Mouse (Mus musculus) urinary bladder, adult 2 months (tissue): ENCODE measurements around the gene Mrps35. TPM values are rescaled to one million over a fixed set of nuclear protein-coding genes. Genes with fewer than 3 reads are reported as not detected.

Experiments
- DNase-seq: peaks from one replicate; pipeline ENCODE4 v3.0.0; 2022; ENCODE audit warnings: low spot score
- polyA plus RNA-seq: library from polyadenylated mRNA; depleted of rRNA; stranded (reverse); fragments of >200 nt; gene quantifications from 2 replicates; pipeline ENCODE4 v1.2.3, GENCODE M21; 2012; rRNA removed

Gene Mrps35
- polyA plus RNA-seq, result 51.2 and 58.6 TPM in 2 replicates

DNA sequence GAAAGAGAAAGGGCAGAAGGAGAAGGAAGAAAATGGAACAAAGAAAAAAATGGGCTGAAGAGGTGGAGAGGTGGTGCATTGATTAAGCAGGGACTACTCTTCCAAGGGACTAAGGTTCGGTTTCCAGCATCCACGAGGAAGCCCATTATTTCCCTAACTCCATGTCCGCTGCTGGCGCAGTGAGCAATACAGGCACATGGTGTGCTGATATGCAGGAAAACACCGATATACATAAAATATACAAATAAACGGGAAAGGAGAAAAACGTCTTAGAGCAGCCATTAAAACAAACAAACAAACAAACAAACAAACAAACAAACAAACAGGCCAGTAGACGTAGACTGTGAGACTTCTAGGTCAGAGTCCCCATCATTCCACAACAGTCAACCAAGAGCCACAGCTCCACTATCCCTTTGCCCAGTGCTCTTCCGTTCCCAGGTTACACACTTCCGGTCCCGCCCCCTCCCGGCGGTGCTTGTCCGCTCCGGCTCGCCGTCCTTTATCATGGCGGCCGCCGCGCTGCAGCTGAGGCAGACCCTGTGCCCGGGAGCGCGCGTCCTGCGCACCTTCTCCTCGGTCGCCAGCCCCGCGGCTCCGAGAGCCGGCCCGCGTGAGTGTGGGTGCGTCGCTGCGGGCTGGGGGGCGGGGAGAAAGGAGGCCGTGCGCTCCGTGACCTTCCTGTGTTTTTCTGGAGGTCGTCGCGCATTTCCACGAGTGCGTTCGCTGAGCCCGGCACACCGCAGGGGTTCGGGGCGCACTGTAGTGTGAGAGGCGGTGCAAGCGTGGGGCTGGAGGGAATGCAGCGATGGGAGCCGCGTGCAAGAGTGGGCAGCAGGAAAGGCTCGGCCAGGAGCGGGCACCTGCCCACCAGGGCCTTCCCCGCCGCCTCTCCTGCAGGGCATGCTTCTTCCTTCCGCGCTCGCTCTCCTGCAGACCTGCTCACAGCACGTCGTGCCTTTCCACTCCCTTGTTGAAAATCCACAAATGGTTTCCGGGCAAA lies at the start of gene Mrps35:
TSS of gene Mrps35 (plus strand) at position 474 of the 1,000 bp plus-strand sequence.
- DNase-seq, result peak; percentile 81

DNA sequence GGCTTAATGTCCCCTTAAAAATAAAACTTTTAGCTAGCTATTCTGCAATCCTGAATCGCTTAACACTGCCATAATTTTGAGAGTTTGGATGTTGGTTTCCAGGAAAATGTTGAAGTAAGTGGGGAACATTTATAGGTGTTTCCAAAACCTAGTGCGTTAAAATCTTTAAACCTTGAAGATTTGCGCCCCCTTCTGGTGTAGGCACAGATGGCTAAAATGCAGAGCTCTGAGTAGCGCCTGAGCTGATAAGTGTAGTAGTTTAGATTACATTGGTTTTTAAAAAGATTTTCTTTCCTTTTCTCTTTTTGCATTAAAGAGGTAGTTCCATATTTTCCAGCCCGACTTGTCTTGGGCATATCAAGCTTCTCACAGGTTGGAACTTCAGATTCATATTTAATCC lies 48.3 kb upstream of the Mrps35 start:
- no peak for DNase-seq

DNA sequence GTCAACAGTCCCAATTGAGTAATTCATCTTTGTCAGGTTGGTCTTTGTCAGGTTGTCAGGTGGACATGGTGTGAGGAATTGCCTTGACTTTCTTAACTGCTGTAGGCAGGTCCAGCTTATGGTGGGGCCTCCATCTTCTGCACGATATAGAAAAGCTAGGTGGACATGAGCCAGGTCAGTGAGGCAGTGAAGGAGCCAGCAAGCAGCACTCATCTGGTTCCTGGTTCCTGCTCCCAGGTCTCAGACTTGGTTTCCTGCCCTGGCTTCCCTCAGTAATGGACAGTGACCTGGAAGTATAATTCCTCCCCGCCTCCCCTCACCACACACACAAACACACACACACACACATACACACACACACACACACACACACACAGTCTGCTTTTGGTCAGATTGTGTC lies 47.2 kb upstream of the Mrps35 start:
- no peak for DNase-seq

DNA sequence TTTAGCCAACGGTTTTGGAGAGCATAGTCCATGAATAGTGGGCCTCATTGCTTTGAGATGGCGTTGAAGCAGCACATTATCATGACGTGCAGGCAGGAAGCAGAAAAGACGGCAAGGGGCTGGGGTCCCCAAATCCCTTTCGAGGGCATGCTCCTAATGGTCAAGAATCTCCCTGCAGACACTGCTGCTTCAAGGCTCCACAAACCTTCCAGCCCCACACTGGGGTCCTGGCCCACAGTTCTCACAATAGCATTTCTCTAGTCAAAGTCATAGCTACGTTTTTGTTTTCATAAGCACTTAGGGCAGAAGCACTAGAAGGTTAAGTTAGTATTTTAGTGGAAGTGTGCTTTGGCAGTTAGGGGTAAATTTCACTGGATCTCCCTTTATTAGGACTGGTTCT lies 46.7 kb upstream of the Mrps35 start:
- DNase-seq, result no peak

DNA sequence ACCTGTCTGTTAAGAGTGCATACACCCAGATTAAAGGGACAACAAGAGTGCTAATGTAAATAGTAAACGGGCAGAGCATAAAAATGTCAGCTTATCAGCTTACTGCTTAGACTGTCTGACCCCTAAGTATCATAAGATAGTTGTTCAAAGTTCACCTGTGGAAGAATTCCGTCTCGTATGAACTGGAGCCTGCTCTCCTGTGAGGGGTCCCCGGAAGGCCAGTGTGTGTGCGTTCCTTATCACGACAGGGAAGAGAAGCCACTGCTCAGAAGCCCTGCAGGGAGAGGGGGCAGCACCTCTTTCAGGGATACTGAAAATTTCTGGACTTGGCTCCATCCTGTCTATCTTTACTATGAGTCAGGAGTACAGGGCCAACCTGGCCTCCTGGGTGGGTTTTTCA lies 45.6 kb upstream of the Mrps35 start:
- no peak for DNase-seq

DNA sequence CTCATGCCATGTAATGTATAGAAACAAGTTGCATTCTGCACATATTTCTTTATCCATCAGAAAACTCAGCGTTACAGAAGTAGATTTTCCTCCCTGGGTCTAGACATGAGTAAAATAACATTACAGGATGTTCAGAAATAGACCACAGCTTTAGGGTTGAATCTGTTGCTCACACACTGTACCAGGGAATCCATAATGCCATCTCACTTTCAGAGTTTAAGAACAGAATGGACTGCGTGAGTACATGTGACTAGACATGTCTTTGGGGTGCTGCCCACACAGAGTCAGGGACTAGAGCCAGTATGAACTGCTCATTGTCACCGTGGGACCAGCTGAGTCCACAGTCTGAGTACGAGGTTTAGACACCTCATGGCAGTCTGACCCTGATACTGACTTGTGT lies 43.9 kb upstream of the Mrps35 start:
- DNase-seq, result no peak

DNA sequence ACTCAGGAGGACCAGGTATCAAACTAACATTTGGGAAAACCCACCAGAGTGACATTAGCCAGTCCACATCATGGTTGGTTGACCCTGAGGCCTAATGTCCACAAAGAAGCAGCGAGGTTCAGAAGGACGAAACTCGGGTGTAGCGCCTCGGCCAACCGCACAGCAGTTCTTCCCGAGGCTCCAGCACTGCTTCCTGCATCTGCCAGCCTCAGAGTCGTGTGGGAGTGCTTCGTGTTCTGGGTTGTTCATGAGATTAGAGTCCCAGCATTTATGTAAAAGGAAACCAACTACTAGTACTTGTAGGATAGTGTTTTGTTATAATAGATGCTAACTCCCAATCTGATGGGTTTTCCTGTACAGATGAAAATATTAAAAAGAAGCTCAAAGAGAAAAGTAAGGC lies 43.3 kb upstream of the Mrps35 start:
- no peak for DNase-seq

DNA sequence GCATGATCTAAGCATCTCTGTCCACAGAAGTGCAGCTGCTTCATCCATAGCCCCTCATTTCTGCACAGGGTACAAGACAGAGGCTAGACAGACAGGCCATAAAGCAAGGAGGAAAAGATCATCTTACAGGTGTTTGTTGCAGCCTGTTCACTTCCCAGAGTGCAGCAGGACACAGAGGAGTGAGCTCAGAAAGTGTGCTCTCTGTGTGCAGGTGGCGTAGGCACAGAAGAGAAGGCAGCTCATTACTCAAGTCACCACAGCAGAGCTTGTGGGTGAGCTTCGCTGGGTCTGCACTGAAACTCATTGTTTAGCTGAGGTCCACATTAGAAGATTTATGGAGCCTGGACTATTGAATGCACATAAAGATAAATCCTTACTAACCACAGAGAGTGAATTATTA lies 42.8 kb upstream of the Mrps35 start:
- no peak for DNase-seq

DNA sequence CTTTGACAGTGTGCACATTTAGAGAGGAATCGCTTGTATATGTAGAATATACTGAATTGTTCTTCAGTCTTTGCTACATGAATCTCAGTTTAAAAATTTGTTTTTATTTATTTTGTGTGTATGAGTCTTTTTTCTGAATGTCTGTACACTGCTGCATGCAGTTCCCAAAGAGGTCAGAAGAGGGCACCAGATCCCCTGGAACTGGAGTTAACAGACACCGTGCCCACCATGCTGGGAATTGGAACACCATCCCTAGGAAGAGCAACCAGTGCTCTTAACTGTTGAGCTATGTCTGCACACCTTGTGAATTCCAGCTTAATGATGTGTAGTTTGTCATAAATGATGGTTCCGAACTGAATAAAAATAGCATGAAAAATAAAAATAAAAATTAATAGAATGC lies 34.4 kb upstream of the Mrps35 start:
- DNase-seq, result no peak

DNA sequence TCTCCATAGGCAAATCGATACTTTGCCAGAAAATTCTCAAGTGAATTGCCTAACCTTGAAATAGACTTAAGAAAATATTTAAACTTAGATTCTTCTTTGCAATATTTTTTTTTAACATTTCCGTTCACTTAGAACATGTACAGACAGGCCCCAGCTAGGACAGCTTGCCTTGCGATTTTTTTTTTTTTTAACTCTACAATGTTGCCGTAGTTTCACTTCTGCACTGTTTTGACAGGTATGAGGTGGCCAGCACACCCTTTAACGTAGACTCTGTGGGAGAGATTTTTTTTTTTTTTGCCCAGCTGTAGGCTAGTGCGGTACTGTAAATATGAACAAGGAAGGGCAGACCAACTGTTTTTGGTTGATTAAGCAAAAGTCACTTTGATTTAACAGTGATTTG lies 32.2 kb upstream of the Mrps35 start:
- no peak for DNase-seq

DNA sequence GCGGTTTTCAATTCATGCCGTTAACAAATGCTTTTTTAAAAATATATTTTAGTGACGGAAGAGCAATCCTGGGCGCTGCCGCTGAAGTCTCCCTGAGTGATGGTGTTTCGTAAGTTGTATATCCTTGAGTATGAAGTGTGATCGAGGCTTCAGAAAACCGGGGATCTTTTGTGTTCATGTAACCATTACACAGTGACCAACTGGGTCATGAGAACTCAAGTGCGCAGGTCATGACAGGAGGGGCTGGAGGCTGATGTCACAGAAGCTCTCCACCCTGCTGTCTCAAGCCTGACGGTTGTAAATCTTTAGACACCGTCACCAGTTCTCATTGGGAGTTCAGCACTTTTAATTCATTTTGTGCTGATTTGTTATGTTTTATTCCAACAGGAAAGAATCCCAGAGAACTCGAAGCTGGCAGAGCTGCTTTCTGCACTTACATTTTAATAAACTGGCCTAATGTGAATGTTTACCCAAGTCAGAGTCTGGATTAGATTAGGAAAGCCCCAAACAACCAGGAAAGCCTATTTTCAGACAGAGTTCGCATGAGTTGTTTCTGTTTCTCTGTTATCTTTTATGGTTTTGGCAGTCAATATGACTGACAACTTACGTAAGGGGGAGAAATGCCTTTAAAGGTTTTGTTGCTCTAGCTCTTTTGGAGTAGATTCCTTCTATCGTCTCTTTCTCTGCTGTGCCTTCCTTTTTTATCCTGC lies 31.6 kb upstream of the Mrps35 start:
- DNase-seq, result no peak

DNA sequence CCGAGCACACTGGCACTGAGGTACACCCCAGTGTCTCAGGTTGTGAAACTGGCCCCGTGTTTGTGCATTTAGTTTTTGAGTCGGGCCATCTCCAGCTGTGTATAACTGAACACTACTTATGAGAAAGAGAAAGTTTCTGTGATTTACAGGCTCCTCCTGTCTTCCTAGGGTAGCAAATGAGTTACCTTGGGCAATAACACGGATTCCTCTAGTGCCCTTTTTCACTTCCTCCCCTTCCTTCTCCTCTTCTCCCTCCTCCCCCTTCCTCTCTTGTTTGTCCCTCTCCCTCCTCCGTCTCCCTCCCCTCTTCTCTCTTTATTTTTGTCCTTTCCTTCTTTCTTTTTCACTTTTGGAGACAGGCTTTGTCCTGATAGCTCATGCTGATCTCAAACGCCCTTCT lies 31.0 kb upstream of the Mrps35 start:
- no peak for DNase-seq

DNA sequence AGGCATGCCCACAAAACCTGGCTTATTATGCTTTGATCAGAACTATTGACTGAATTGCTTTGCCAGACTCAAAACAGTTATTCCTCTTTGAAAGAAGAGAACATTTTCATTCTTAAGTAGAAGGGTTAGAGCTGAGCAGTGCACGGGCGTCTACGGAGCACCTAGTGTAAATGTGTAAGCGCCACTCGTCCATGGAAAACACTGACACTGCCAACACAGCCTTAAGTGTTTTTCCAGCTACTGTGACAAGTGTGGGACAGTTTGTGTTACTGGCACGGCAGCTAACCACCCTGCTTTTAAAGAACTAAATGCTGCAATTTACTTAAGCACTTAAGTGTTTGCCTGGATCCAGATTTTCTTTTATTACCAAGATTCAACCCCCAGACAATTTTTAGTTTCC lies 30.6 kb upstream of the Mrps35 start:
- DNase-seq, result no peak

DNA sequence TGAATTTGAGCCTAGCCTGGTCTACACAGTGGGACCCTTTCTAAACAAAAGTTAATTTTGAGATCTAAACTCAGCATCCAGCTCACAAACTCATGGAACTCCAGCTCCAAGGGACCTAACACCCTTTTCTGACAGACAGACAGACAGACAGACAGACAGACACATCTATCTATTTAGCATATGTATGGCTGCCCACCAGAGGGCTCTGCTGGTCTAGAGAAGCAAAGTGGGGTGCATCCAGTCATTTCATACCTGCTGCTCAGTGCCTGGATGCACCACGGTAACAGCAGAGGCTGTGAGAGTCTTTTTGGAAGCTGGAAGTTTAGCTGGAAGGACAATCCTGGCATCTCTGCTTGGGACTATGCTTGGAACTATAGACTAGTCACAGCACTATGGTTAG lies 29.0 kb upstream of the Mrps35 start:
- DNase-seq, result no peak

DNA sequence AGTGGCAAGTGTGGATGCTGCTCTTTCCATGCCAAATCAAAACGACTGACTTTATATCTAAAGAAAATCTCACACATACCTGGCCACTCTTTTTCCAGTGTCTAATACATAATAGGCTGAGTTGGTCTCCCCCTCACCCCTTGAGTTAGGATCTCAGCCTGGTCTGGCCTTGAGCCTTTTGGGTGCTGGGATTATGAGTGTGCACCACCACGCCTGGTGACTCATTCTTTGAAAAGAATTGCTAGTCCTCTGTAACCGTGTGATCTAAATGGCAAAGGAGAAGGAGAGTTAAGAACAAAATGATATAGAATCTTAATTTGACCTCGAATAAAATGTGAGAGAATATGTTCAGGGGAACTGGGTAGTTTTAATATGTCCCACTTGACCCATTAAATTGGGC lies 24.7 kb upstream of the Mrps35 start:
- no peak for DNase-seq

DNA sequence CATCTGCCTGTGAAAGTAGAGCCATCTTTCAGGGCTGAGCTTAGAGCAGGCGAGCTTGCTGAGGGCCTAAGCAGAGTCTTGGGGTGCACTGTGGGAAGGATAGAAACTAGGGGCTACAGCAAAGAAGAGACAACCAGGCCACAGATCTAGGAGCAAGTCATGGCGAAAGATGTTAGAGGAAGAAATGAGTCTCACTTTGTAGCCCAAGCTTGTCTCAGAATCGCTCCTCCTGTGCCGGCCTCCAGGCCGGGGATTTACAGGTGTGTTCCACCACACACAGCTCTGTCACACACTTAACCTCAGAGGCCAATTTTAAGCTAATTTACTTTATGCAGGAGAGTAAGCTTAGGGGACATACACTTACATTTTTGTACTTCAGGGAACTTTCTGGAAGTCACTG lies 24.2 kb upstream of the Mrps35 start:
- no peak for DNase-seq

DNA sequence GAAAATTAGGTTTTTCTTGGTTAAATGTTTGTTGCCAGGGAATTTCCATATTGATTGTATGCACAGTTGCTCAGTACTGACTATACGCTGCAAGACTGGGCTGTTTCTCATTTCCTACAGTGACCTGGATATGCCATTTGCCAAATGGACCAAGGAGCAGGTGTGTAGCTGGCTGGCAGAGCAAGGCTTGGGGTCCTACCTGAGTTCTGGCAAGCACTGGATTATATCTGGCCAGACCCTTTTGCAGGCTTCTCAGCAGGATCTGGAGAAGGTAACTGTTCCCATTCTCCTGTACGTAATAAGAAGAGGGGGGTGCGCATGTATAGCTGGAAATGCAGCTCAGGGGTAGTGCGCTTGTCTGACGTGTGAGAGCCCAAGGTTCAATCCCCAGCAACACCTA lies 21.4 kb upstream of the Mrps35 start:
- no peak for DNase-seq

DNA sequence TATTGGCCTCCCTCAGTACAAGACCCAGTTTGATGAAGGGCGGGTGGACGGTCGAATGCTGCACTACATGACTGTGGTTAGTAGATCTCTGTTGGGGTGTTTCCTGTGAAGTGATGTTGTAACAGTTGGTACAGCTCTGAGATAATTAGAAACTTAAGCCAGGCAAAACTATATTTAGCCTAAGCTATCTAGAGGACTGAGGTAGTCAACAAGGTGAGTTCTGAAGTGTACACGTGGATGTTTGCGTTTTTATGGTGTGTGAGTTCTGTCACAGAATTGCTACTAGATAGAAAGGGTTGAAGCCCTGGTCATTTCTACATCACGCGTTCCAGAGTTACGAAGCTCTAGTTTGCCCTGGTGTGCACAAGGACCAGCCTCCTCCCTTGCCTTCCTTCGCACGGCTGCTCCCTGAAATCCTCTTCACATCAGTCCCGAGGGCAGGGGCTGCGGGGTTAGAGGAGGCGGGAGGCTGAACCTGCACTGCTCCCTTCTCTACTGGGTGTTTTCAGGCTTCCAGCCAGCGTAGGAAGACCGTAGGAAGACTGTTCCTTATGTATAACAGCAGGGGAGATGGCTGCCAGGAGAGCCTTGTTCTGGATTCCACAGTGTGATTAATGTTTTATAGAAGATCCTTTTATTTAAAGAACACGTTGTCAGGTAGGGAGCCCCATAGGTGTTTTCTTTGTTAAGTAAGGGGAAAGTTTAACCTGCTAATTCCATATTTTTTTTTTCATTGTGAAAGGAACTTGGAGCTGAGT lies 20.0 kb upstream of the Mrps35 start:
- no peak for DNase-seq

DNA sequence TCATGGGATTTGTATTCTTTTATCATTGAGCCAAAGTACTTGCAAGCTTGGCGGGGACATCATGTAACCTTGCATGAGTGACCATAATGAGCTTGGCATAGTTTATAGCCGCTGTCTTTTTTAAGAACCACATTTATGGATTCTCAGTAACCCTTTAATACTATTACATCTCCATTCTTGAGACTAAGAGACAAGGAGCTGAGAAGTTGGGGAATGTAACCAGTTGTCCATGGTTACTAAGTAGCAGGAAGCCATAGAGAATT lies 19.5 kb upstream of the Mrps35 start:
- no peak for DNase-seq

DNA sequence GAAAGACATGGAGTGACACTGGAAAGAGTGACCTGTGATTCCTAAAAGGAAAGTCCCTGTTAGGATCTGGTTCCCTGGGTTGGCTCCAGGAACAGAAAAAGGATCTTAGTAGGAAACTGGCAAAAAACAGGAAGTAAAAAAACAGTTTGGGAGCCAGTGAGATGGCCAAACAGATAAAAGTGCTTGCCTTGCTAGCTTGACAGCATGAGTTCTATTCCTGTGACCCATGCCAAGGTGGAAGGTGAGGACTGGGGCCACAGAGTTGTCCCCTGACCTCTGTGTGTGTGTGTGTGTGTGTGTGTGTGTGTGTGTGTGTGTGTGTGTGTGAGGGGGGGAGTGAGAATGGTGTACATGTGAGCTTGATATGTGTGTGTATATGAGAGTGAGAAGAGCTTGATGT lies 19.0 kb upstream of the Mrps35 start:
- DNase-seq, result no peak

DNA sequence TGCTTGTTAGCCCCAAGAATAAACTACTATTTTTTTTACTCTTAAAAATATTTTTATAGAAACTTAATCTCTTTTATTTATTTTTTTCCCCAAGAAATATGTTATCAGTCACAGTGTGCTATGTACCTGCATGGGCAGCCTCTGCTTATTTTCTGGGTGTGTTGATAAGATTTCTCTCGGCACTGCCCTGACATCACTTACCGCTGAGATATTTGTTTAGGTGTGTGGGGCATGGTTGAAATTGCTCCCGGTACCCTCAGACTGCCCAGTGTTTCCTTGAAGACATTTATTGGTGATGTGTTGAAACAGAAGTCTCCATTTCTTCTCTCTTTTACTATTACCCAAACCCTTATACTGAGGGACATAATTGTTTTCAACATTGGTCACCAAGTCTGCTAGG lies 17.8 kb upstream of the Mrps35 start:
- no peak for DNase-seq

DNA sequence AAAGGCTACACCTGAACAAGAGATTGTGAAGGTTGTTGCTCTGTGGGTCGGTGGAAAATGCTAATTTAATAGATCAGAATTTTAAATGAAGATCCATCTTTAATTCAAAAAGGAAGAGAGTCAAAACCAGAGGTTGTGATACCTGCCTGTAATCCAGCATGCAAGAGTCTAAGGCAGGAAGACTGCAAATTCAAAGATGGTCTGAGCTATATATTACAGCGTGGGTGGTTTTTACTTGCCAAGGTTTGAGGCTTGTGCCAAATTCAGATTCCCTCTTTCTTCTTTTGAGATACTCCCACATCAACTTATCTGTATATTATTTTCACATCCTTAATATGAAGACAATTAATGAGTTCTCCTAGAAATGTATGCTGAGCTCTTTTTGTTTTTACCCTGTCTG lies 14.2 kb upstream of the Mrps35 start:
- no peak for DNase-seq

DNA sequence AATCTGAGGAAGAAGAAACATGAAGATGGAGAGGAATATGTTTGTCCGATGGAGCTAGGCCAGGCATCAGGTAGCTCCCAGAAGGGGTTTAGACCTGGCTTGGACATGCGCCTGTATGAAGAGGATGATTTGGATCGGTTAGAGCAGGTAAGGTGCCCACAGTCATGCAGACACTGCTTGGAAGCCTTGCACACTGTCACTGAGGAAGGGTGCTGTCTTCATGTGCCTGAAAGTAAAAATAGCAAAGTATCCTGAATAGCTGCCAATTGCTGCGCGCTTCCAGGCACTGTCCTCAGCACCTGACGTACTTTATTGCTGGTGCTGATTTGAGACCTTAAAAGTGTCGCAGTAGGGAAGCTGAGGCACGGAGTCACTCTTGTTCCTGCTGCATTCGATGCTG lies 13.0 kb upstream of the Mrps35 start:
- DNase-seq, result no peak
